Mouse (Mus musculus): Measurements from ENCODE around the gene Naa16. TPM values are rescaled to one million over a fixed set of nuclear protein-coding genes. Genes with fewer than 3 reads are reported as not detected.

The Naa16 gene
- polyA plus RNA-seq, 1 experiment from 2014 or later, result 41.2 TPM

DNA sequence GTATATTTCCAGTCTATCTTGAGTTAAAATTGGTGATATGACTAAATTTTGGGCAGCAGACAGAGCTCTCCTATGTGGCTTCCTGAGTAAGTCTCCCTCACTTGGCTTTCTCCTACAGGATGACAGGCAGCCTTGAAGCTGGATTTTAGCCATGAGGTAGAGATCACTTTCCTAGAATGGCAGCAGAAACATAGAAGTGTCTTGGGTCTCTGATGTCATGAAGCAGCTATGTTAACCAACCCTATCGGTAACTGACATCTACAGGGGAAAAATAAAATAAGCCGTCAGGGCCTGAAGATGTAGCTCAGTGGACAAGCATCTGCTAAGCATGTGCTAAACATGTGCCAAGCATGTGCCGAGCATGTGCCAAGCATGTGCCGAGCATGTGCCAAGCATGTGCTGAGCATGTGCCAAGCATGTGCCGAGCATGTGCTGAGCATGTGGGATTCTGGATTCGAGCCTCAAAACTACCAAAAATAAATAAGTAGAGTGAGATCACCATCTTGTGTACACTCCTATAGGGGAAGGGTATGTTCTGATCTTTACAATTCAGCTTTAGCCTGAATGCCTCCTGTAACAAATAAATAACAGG lies 85.6 kb downstream of the Naa16 start:
- Histone ChIP-seq H3K27me3 (ENCODE audit: control insufficient read depth, insufficient read depth, low read depth, low read length) (no peaks in the 10 kb centered on the region), H3K4me2 (ENCODE audit: low read depth, low read length) (no peak overlapping the region), H3K9ac (ENCODE audit: low read length) (no peak overlapping the region), H3K4me3 (ENCODE audit: low read length) (no peak overlapping the region), H3K4me1 (replicated peaks; ENCODE audit: control insufficient read depth, insufficient read depth, low read length) (peaks cover 13% of the 10 kb centered on the region), H3K27ac (ENCODE audit: low read length) (no peak overlapping the region), H3K9me3 (ENCODE audit: control insufficient read depth, low read length) (no peaks in the 10 kb centered on the region), H3K36me3 (ENCODE audit: control insufficient read depth, insufficient read depth, low read length) (no peaks in the 10 kb centered on the region)
- 84% methylated on average over 6 of the region's 6 CpGs for WGBS
- ATAC-seq (ENCODE audit: low read depth), result no peak

DNA sequence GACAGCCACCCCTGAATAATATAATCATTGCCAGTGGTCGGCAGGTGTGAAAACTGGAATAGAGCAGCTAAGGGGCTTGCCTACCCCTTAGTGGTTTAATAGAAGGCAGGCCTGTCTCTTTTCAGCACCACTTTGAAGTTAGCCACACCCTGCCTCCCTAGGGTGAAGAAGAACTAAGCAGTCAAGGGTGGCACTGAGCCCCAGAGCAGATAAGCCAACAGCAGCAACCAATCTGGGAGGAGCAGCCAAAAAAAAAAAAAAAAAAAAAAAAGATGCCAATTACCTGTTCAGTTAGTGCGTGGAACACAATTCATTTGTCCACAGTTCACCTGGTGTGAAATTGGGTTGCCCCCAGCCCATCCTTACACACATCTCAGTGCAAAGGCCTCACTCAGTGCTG lies 87.4 kb downstream of the Naa16 start:
- no peak overlapping the region for H3K4me3 ChIP-seq (ENCODE audit: low read length)
- H3K9me3 ChIP-seq (ENCODE audit: control insufficient read depth, low read length), result no peaks in the 10 kb centered on the region
- H3K9ac ChIP-seq (ENCODE audit: low read length), result no peak overlapping the region
- H3K4me2 ChIP-seq (ENCODE audit: low read depth, low read length), result no peak overlapping the region
- no peaks in the 10 kb centered on the region for H3K36me3 ChIP-seq (ENCODE audit: control insufficient read depth, insufficient read depth, low read length)
- 90% methylated on average over 2 of the region's 2 CpGs for WGBS
- ATAC-seq (ENCODE audit: low read depth), result no peak
- no peaks in the 10 kb centered on the region for H3K27me3 ChIP-seq (ENCODE audit: control insufficient read depth, insufficient read depth, low read depth, low read length)
- H3K4me1 ChIP-seq (replicated peaks; ENCODE audit: control insufficient read depth, insufficient read depth, low read length), result peaks cover 16% of the 10 kb centered on the region
- H3K27ac ChIP-seq (ENCODE audit: low read length), result no peak overlapping the region

DNA sequence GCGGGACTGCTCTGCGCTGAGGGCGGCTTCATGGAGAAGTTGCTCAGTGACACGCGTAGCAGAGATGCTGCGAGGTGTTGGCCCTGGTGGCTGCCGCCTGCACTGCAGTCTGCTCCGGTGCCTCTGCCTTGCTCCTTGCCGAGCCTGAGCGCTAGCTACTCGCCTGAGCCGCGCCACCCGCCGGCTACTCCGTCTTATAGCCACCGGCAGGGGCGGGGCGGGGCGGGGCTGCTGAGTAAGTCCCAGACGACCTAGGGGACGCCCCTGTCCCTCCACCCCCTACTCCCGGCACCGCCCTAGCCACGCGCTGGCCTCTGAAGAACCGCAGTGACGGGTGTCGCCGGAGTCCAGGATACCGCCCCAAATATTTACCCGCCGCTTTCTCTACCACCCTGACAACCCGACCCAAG lies 89.1 kb downstream of the Naa16 start, which contains the start of gene Rgcc:
Gene Rgcc (minus strand): TSS at position 180 of the 410 bp plus-strand sequence.
- Histone ChIP-seq H3K27me3 (ENCODE audit: control insufficient read depth, insufficient read depth, low read depth, low read length) (no peaks in the 10 kb centered on the region), H3K4me1 (replicated peaks; ENCODE audit: control insufficient read depth, insufficient read depth, low read length) (peaks cover 16% of the 10 kb centered on the region), H3K4me3 (ENCODE audit: low read length) (peak within 1 kb of the TSS; percentile 64), H3K4me2 (ENCODE audit: low read depth, low read length) (peak within 1 kb of the TSS; percentile 82), H3K9ac (ENCODE audit: low read length) (peak within 1 kb of the TSS; percentile 74), H3K36me3 (ENCODE audit: control insufficient read depth, insufficient read depth, low read length) (no peaks in the 10 kb centered on the region), H3K27ac (ENCODE audit: low read length) (peak within 1 kb of the TSS; percentile 76), H3K9me3 (ENCODE audit: control insufficient read depth, low read length) (no peaks in the 10 kb centered on the region)
- WGBS, result 0% methylated on average over 31 of the region's 34 CpGs
- ATAC-seq (ENCODE audit: low read depth), result peak; percentile 97

DNA sequence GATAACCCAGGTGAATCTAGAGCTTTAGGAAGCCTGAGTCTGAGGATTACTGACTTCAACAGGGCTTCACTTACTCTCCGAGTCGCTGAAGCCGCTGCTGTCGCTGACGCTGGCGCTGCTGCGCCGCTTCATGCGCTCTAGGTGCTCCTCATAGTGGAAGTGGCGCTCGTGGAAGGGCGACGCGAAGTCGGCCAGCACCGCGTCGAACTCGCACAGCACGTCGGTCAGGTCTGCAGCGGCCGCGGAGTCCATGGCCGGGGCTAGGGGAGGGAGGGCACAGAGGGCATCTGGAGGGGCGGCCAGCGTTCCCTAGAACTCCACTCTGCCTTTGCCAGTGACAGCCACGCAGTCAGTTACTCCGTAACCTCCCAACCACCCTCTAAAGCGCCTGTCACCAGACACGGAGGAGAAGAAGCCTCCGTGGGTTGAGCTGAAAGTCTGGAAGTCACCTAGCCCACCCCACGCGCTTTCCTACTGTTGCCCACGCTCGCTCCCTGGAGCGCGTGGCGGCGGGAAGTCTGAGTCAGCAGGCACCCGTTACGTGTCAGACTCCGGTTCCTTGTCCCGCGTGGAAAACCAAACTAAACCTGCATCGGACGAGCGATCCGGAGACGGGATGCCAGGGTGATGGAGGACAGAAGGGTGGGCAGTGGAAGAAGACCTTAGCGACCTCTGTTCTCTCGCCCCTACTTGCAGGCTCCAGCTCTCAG lies 89.8 kb downstream of the Naa16 start:
- WGBS, result 1% methylated on average over 52 of the region's 52 CpGs

DNA sequence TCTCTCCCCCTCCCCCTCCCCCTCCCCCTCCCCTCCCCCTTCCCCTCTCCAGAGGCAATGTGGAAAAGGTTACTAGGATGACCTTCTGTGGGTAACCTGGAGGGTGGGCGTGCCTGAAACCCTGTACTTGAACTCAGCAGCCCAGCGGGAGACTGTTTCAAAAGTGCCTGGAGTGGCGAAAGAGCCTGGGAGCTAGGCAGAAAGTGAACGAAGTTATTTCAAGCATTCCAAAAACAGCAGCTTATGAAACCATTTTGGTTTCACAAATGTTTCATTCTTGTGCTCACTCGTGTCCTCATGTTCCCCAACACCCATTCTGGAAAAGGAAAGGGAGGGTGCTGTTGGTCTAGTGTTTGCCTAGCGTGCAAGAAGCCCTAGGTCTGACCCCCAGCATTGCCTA lies 90.8 kb downstream of the Naa16 start:
- peak overlapping the region; percentile 74 for H3K9ac ChIP-seq (ENCODE audit: low read length)
- WGBS, result 21% methylated on average over 6 of the region's 6 CpGs
- H3K27ac ChIP-seq (ENCODE audit: low read length), result peak overlapping the region; percentile 76
- peaks cover 16% of the 10 kb centered on the region for H3K4me1 ChIP-seq (replicated peaks; ENCODE audit: control insufficient read depth, insufficient read depth, low read length)
- no peaks in the 10 kb centered on the region for H3K27me3 ChIP-seq (ENCODE audit: control insufficient read depth, insufficient read depth, low read depth, low read length)
- H3K4me3 ChIP-seq (ENCODE audit: low read length), result peak overlapping the region; percentile 64
- peak overlapping the region; percentile 82 for H3K4me2 ChIP-seq (ENCODE audit: low read depth, low read length)
- ATAC-seq (ENCODE audit: low read depth), result no peak
- H3K36me3 ChIP-seq (ENCODE audit: control insufficient read depth, insufficient read depth, low read length), result no peaks in the 10 kb centered on the region
- no peaks in the 10 kb centered on the region for H3K9me3 ChIP-seq (ENCODE audit: control insufficient read depth, low read length)

More for the DNA sequence above, 89.8 kb downstream of the Naa16 start:
- Histone ChIP-seq H3K4me1 (replicated peaks; ENCODE audit: control insufficient read depth, insufficient read depth, low read length) (peaks cover 16% of the 10 kb centered on the region), H3K9ac (ENCODE audit: low read length) (peak overlapping the region; percentile 74), H3K27ac (ENCODE audit: low read length) (peak overlapping the region; percentile 76), H3K36me3 (ENCODE audit: control insufficient read depth, insufficient read depth, low read length) (no peaks in the 10 kb centered on the region), H3K9me3 (ENCODE audit: control insufficient read depth, low read length) (no peaks in the 10 kb centered on the region), H3K4me3 (ENCODE audit: low read length) (peak overlapping the region; percentile 64), H3K27me3 (ENCODE audit: control insufficient read depth, insufficient read depth, low read depth, low read length) (no peaks in the 10 kb centered on the region), H3K4me2 (ENCODE audit: low read depth, low read length) (peak overlapping the region; percentile 82)
- peak; percentile 13 for ATAC-seq (ENCODE audit: low read depth)

DNA sequence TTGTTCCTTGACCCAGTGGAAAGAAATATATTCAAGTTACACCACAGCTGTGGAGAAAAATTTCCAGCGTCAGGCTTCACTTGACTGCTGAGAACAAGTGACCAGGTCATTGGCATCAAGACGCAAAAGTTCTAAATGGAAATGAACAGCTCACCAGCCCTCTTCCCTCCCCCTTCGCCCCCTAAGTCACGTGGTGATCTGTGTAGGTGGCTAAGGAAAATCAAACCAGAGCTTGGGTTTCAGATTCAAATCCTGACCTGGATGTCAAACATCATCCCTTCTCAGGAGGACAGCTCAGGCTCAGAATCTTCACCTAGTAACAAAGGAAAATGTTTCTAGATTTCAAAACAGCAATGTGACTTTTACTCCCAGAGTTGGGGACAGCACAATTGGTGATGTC lies 91.3 kb downstream of the Naa16 start:
- no peak overlapping the region for H3K27ac ChIP-seq (ENCODE audit: low read length)
- H3K9ac ChIP-seq (ENCODE audit: low read length), result peak overlapping the region; percentile 40; the same call in 1 of the 2 replicates
- peak overlapping the region; percentile 16 for H3K4me3 ChIP-seq (ENCODE audit: low read length)
- peaks cover 18% of the 10 kb centered on the region for H3K4me1 ChIP-seq (replicated peaks; ENCODE audit: control insufficient read depth, insufficient read depth, low read length)
- 56% methylated on average over 4 of the region's 4 CpGs for WGBS
- no peak for ATAC-seq (ENCODE audit: low read depth)
- no peaks in the 10 kb centered on the region for H3K36me3 ChIP-seq (ENCODE audit: control insufficient read depth, insufficient read depth, low read length)
- no peaks in the 10 kb centered on the region for H3K27me3 ChIP-seq (ENCODE audit: control insufficient read depth, insufficient read depth, low read depth, low read length)
- H3K4me2 ChIP-seq (ENCODE audit: low read depth, low read length), result peak overlapping the region; percentile 82
- H3K9me3 ChIP-seq (ENCODE audit: control insufficient read depth, low read length), result no peaks in the 10 kb centered on the region

DNA sequence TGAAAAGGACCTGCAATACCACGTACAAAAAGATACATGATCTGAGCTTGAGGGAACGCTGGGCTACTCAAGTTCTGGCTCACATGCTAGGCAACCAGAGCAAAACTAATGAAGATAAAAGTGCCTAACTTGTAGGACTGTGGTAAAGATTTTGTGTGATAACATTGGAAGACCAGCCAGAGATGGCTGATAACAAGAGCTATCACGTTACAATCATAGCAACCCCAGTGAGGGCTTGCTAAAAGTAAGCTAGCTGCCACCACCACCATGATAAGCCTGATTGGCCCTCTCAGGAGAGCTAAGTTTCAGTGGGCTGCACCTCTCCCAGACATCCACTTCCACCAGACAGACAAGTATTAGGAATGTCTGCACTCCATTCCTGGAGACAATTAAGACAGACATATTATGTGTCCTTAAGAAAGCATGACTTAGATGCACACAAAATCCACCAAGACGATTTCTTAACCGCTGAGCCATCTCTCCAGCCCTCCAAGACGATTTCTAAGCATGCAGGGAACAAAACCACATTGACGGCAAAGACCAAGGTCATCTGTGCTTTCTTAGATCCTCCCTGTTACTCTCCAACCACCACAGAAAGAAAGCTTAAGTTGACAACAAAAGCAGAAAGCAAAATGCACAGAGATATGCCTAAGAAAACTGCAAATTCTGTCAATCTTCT lies 92.1 kb downstream of the Naa16 start:
- 52% methylated on average over 7 of the region's 7 CpGs for WGBS
- no peak for ATAC-seq (ENCODE audit: low read depth)

DNA sequence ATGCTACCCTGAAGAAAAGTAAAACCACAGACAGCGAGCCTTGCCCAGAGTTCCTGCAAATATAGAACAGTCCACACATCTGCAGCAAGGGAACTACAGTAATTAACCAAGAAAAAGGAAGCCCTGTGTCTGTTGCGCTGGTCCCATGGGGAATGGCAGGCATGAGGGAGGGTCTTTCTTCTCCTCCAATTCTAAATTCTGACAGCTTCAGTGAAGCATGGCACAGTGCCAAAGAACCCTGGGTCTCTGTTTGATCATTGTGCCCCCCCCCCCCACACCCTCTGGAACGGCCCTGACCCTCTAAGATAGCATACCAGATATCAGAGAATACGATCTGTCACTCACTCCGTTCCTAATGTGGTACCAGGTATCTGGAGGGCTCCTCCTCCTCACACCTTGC lies 93.7 kb downstream of the Naa16 start:
- no peak for ATAC-seq (ENCODE audit: low read depth)
- Histone ChIP-seq H3K27me3 (ENCODE audit: control insufficient read depth, insufficient read depth, low read depth, low read length) (no peaks in the 10 kb centered on the region), H3K4me3 (ENCODE audit: low read length) (no peak overlapping the region), H3K9ac (ENCODE audit: low read length) (no peak overlapping the region), H3K4me2 (ENCODE audit: low read depth, low read length) (peak overlapping the region; percentile 9), H3K27ac (ENCODE audit: low read length) (no peak overlapping the region), H3K9me3 (ENCODE audit: control insufficient read depth, low read length) (no peaks in the 10 kb centered on the region), H3K36me3 (ENCODE audit: control insufficient read depth, insufficient read depth, low read length) (no peaks in the 10 kb centered on the region), H3K4me1 (replicated peaks; ENCODE audit: control insufficient read depth, insufficient read depth, low read length) (peaks cover 33% of the 10 kb centered on the region)
- WGBS, result 22% methylated on average over 5 of the region's 5 CpGs

More for the DNA sequence above, 92.1 kb downstream of the Naa16 start:
- Histone ChIP-seq H3K9ac (ENCODE audit: low read length) (no peak overlapping the region), H3K4me1 (replicated peaks; ENCODE audit: control insufficient read depth, insufficient read depth, low read length) (peaks cover 26% of the 10 kb centered on the region), H3K36me3 (ENCODE audit: control insufficient read depth, insufficient read depth, low read length) (no peaks in the 10 kb centered on the region), H3K27ac (ENCODE audit: low read length) (no peak overlapping the region), H3K27me3 (ENCODE audit: control insufficient read depth, insufficient read depth, low read depth, low read length) (no peaks in the 10 kb centered on the region), H3K4me3 (ENCODE audit: low read length) (peak overlapping the region; percentile 16), H3K9me3 (ENCODE audit: control insufficient read depth, low read length) (no peaks in the 10 kb centered on the region), H3K4me2 (ENCODE audit: low read depth, low read length) (peak overlapping the region; percentile 82)

DNA sequence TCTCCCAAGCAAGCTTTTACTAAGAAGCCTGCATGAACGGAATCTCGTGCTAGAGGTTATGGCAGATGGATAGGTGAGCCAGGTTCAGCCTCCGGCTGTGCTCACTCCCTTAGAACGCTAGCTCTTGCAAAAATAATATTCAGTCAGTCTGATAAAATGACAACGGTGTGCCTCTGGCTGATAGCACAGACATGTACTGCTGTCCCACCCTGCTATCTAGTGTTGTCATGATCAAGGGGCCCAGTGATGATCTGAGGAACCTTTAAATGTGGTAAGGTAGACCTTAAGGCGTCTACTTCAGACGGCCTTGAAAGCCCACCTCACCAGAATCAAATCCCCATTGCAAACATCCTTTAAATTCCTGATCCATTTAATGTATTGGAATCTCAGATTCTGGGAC lies 94.4 kb downstream of the Naa16 start:
- no peak overlapping the region for H3K4me3 ChIP-seq (ENCODE audit: low read length)
- no peak overlapping the region for H3K9ac ChIP-seq (ENCODE audit: low read length)
- H3K9me3 ChIP-seq (ENCODE audit: control insufficient read depth, low read length), result no peaks in the 10 kb centered on the region
- no peak overlapping the region; the same call in 1 of the 2 replicates for H3K27ac ChIP-seq (ENCODE audit: low read length)
- 61% methylated on average over 7 of the region's 7 CpGs for WGBS
- H3K4me1 ChIP-seq (replicated peaks; ENCODE audit: control insufficient read depth, insufficient read depth, low read length), result peaks cover 30% of the 10 kb centered on the region
- no peaks in the 10 kb centered on the region for H3K27me3 ChIP-seq (ENCODE audit: control insufficient read depth, insufficient read depth, low read depth, low read length)
- H3K36me3 ChIP-seq (ENCODE audit: control insufficient read depth, insufficient read depth, low read length), result 0 out of 2 replicates have a peak, but pooled peaks cover 3% of the 10 kb centered on the region
- no peak for ATAC-seq (ENCODE audit: low read depth)
- H3K4me2 ChIP-seq (ENCODE audit: low read depth, low read length), result no peak overlapping the region

Measured in lung, embryonic 16.5 days (tissue).